Mouse (Mus musculus): ENCODE data around the gene Lmod1. TPM values are rescaled to one million over a fixed set of nuclear protein-coding genes. Genes with fewer than 3 reads are reported as not detected.
"Not testable (repeated sequence)": the region's sequence is repeated elsewhere in the genome, so short reads cannot be mapped to it uniquely, and the experiment has no call there.

Gene Lmod1
- total and polyA plus RNA-seq, 2 experiments from 2014 or later: 0.24 TPM; not detected in 1

DNA sequence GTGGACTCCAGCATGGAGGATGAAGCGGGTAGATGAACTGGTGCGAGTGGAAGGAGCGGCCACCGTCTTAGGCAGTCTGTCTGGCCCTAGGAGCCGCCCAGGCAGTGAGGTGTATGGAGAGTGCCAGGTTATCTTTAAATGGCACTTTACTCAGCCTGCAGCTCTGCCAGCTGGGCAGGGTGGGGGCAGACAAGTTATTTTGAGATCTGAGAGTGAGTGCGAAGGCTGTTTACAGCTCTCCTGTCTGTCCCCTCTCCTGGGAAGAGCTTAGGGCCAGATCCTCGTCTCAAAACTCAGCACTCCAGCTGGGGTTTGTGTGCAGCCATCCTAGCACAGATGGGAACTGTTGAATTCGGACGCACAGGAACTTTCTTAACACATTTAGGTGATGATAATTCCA, 54.0 kb downstream of the Lmod1 start:
- no peak overlapping the region for H3K4me2 ChIP-seq (ENCODE audit: low read depth, low read length)
- TF ChIP-seq CTCF (IDR thresholded peaks at IDR 0.05; ENCODE audit: low read depth): no peak
- WGBS: 58% methylated on average over 9 of the region's 9 CpGs

GRCm38 (mm10) chr1:135379048-135379447, 54.4 kb downstream of the Lmod1 start:
- Histone ChIP-seq H3K36me3 (ENCODE audit: insufficient read depth, low read length) (peaks cover 13% of the 10 kb centered on the region), H3K4me2 (ENCODE audit: low read depth, low read length) (no peak overlapping the region), H3K9ac (replicated peaks; ENCODE audit: low read length) (no peak overlapping the region), H3K27ac (no peak overlapping the region), H3K4me1 (ENCODE audit: insufficient read depth, low read length) (peaks cover 7% of the 10 kb centered on the region; the same call in 1 of the 2 replicates), H3K9me3 (ENCODE audit: low read length) (no peaks in the 10 kb centered on the region), H3K4me3 (ENCODE audit: low read length) (no peak overlapping the region), H3K27me3 (ENCODE audit: insufficient read depth, low read length) (no peaks in the 10 kb centered on the region)
- no peak for ATAC-seq
- no peak for TF ChIP-seq CTCF (IDR thresholded peaks at IDR 0.05; ENCODE audit: low read depth)
- DNase-seq (ENCODE audit: low spot score): no peak
- 59% methylated on average over 2 of the region's 2 CpGs for WGBS

More for the DNA sequence above, 54.0 kb downstream of the Lmod1 start:
- ATAC-seq: no peak
- no peak overlapping the region for H3K9ac ChIP-seq (replicated peaks; ENCODE audit: low read length)
- H3K4me1 ChIP-seq (ENCODE audit: insufficient read depth, low read length): peaks cover 7% of the 10 kb centered on the region; the same call in 1 of the 2 replicates
- no peak overlapping the region for H3K4me3 ChIP-seq (ENCODE audit: low read length)
- no peak for DNase-seq (ENCODE audit: low spot score)
- no peaks in the 10 kb centered on the region for H3K9me3 ChIP-seq (ENCODE audit: low read length)
- H3K27ac ChIP-seq: no peak overlapping the region
- no peaks in the 10 kb centered on the region for H3K27me3 ChIP-seq (ENCODE audit: insufficient read depth, low read length)
- peaks cover 11% of the 10 kb centered on the region for H3K36me3 ChIP-seq (ENCODE audit: insufficient read depth, low read length)

- H3K4me1 ChIP-seq (ENCODE audit: insufficient read depth, low read length): peaks cover 1% of the 10 kb centered on the region; the same call in 1 of the 2 replicates
- no peak for TF ChIP-seq CTCF (IDR thresholded peaks at IDR 0.05; ENCODE audit: low read depth)
- no peak overlapping the region for H3K9ac ChIP-seq (replicated peaks; ENCODE audit: low read length)
- H3K9me3 ChIP-seq (ENCODE audit: low read length): no peaks in the 10 kb centered on the region
- DNase-seq (ENCODE audit: low spot score): peak; percentile 46
- H3K4me2 ChIP-seq (ENCODE audit: low read depth, low read length): no peak overlapping the region
- 57% methylated on average over 15 of the region's 15 CpGs for WGBS
- H3K36me3 ChIP-seq (ENCODE audit: insufficient read depth, low read length): peaks cover 22% of the 10 kb centered on the region
- H3K27ac ChIP-seq: peak overlapping the region; percentile 28; the same call in 1 of the 2 replicates
- 0 out of 2 replicates have a peak, but pooled peaks have one; percentile 10 for ATAC-seq
- no peaks in the 10 kb centered on the region for H3K27me3 ChIP-seq (ENCODE audit: insufficient read depth, low read length)
- no peak overlapping the region for H3K4me3 ChIP-seq (ENCODE audit: low read length)
These were observed 55.7 kb downstream of the Lmod1 start for GRCm38 (mm10) chr1:135380071-135380991.

GRCm38 (mm10) chr1:135381560-135381959, 57.0 kb downstream of the Lmod1 start:
- not testable (repeated sequence) for H3K4me1 ChIP-seq (ENCODE audit: insufficient read depth, low read length); H3K9me3 ChIP-seq (ENCODE audit: low read length); H3K27ac ChIP-seq; DNase-seq (ENCODE audit: low spot score); H3K4me2 ChIP-seq (ENCODE audit: low read depth, low read length); H3K4me3 ChIP-seq (ENCODE audit: low read length); H3K9ac ChIP-seq (replicated peaks; ENCODE audit: low read length); H3K27me3 ChIP-seq (ENCODE audit: insufficient read depth, low read length); ATAC-seq
- peaks cover 34% of the 10 kb centered on the region for H3K36me3 ChIP-seq (ENCODE audit: insufficient read depth, low read length)
- WGBS: 56% methylated on average over 6 of the region's 6 CpGs
- TF ChIP-seq CTCF (IDR thresholded peaks at IDR 0.05; ENCODE audit: low read depth): peak; percentile 64

DNA sequence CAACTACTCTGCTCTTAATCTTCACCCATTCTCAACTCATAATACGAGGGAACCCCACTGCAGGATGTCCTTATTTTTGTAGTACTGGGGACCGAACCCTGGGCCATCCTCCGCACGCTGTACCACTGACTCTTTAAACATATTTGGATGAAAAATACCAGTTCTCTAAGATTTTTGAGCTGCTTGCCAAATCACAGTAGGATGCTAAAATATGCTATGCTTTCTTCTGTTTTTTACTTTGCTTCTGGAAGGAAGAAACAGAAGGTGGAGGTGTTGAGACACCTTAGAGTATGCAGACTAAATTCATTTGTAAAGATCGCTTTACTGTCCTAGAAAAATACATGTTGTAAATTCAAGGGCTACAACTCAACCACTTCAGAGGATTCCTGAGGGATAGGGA, 59.6 kb downstream of the Lmod1 start:
- DNase-seq (ENCODE audit: low spot score): no peak
- Histone ChIP-seq H3K4me2 (ENCODE audit: low read depth, low read length) (no peak overlapping the region), H3K9ac (replicated peaks; ENCODE audit: low read length) (no peak overlapping the region), H3K4me1 (ENCODE audit: insufficient read depth, low read length) (no peaks in the 10 kb centered on the region), H3K27ac (no peak overlapping the region), H3K27me3 (ENCODE audit: insufficient read depth, low read length) (no peaks in the 10 kb centered on the region), H3K4me3 (ENCODE audit: low read length) (no peak overlapping the region), H3K9me3 (ENCODE audit: low read length) (no peaks in the 10 kb centered on the region), H3K36me3 (ENCODE audit: insufficient read depth, low read length) (peaks cover 59% of the 10 kb centered on the region)
- no peak for TF ChIP-seq CTCF (IDR thresholded peaks at IDR 0.05; ENCODE audit: low read depth)
- no peak for ATAC-seq
- 97% methylated on average over 5 of the region's 5 CpGs for WGBS

- ATAC-seq: no peak
- H3K27ac ChIP-seq: no peak overlapping the region
- H3K4me2 ChIP-seq (ENCODE audit: low read depth, low read length): no peak overlapping the region
- peaks cover 69% of the 10 kb centered on the region for H3K36me3 ChIP-seq (ENCODE audit: insufficient read depth, low read length)
- no peaks in the 10 kb centered on the region for H3K9me3 ChIP-seq (ENCODE audit: low read length)
- H3K9ac ChIP-seq (replicated peaks; ENCODE audit: low read length): no peak overlapping the region
- TF ChIP-seq CTCF (IDR thresholded peaks at IDR 0.05; ENCODE audit: low read depth): no peak
- H3K27me3 ChIP-seq (ENCODE audit: insufficient read depth, low read length): no peaks in the 10 kb centered on the region
- 94% methylated on average over 9 of the region's 9 CpGs for WGBS
- DNase-seq (ENCODE audit: low spot score): no peak
- H3K4me1 ChIP-seq (ENCODE audit: insufficient read depth, low read length): no peaks in the 10 kb centered on the region
- H3K4me3 ChIP-seq (ENCODE audit: low read length): no peak overlapping the region
These were observed 60.6 kb downstream of the Lmod1 start for GRCm38 (mm10) chr1:135385161-135385560.

DNA sequence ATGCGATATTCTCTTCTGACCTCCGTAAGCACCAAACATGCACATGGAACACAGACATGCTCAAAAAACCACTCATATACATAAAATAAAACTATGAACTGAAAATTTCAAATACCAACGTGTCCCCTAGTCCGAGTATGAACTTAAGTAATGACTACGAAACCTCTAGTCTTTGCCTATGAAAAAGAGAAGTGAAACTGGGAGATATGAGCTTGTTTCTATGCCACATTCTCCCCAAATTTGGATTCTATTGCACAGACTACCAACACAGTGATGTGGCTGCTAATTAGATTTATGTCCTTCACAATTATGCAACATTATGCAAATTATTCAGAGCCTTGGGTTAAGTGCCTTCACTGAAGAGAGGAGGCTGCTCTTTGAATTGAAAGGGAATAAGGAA, 74.9 kb downstream of the Lmod1 start:
- no peaks in the 10 kb centered on the region for H3K4me1 ChIP-seq (ENCODE audit: insufficient read depth, low read length)
- no peak for TF ChIP-seq CTCF (IDR thresholded peaks at IDR 0.05; ENCODE audit: low read depth)
- no peaks in the 10 kb centered on the region for H3K9me3 ChIP-seq (ENCODE audit: low read length)
- H3K27ac ChIP-seq: no peak overlapping the region
- no peaks in the 10 kb centered on the region for H3K27me3 ChIP-seq (ENCODE audit: insufficient read depth, low read length)
- no peak overlapping the region for H3K4me3 ChIP-seq (ENCODE audit: low read length)
- WGBS: 93% methylated on average over 5 of the region's 5 CpGs
- no peak overlapping the region for H3K4me2 ChIP-seq (ENCODE audit: low read depth, low read length)
- ATAC-seq (no peak), DNase-seq (ENCODE audit: low spot score) (no peak)
- H3K9ac ChIP-seq (replicated peaks; ENCODE audit: low read length): no peak overlapping the region
- peaks cover 70% of the 10 kb centered on the region for H3K36me3 ChIP-seq (ENCODE audit: insufficient read depth, low read length)
